Mouse (Mus musculus): ENCODE results near the gene Foxj1.

Foxj1 gene

DNA sequence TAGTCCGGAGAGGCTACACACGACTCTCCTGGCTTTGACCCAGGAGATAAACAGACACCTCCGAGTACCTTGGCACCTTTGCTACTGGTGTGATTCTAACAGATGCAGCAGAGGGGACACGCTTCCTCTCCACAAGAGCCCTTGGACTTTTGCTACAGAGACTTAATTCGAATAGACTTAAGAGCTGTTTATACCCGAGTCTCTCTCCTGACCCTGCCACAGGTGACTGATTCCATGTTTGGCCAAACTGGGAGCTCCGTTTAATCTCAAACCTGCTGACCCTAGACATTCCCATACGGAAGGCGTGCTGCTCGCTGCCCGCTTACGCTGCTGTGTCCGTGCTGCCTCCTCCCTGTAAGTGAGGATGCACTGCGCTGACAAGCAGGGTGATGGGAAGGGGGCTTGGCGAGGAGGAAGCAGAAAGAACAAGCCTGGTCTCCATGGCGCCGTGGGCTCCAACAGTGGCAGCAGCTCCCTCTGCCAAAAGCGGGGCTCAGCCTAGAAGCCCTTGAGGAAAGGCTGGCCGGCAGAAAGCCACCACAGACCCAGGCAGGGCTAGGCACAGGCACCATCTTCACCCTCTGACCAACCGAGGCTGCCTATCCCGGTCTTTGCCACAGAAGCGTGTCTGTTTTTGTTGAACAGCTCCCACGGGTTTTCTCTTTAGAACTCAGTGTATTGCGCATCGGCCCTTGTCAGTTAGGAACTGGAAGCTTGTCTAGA lies 7.0 kb upstream of the Foxj1 start:
- DNase-seq (ENCODE audit: low read depth, low spot score), result no peak

DNA sequence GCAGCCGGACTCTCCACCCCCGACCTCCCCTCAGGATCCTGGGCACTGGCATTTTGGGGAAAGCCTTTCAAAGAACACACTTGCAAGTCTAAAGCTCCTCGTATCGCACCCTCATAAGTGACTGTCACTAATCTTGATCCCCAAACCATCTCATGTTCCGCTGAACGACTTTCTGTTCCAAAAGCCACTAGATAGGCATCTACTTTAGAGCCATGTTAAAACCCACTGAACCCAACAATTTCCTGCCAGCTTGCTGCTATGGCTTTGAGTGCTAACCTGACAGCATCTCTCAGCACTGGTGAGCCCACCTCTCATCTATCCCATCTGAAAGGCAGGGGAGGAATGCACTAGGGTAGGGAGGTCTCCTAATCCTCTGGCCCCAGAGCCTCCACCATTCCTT lies 2.3 kb upstream of the Foxj1 start:
- no peak for DNase-seq (ENCODE audit: low read depth, low spot score)

DNA sequence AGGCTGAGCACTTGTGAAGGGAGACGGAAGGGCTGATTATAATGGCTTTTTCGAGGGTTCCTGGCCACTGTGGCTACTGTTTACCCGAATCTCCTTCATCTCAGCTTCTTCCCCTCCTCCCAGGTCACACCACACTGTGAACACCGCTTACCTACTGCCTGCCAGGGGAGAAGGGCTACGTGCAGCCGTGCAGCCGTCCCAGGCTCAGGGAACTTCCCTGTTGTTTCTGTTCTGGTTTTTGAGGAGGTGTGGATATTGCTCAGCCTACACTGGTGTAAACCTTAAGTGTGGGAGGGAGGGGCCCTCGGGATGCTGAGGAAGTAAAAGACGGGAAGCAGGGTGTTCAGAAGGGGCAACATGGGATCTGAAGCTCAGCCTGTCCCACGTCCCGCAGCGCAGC lies 1.8 kb upstream of the Foxj1 start:
- no peak for DNase-seq (ENCODE audit: low read depth, low spot score)

DNA sequence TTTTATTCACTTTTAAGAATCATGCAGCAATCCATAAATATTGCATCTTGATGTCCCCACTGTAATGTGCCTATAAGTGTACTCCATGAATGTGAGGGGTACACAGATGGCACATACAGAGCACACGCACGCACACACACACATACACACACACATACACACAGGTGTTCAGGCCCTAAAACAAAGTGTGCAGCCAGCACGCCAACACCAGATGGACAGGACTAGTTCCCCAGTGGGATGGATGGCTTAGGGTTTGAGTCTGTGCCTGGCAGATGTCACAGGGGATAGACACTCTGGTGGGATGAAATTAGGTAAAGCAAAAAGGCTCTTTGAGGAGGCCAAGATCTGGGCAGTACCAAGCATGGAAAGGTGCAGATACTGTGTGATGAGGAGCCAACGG lies 1.2 kb upstream of the Foxj1 start:
- no peak for DNase-seq (ENCODE audit: low read depth, low spot score)

DNA sequence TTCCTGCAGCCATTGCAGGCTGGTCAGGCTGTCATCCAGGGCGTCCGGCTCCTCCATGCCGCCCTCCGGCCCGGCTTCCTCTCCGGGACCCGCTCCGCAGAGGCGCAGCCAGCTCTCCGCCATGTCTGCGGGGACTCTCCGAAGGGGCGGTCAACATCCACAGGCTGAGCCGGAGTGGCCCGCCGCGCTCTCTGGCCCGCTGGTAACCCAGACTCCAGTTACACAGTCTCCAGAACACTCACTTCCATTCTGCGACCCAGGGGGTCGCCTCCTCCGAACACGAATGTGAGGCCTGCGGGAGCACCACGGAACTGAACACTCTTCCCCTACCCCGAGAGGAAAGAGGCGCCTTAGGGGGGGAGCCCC lies 799 bp downstream of the Foxj1 start:
- DNase-seq (ENCODE audit: low read depth, low spot score), result no peak

DNA sequence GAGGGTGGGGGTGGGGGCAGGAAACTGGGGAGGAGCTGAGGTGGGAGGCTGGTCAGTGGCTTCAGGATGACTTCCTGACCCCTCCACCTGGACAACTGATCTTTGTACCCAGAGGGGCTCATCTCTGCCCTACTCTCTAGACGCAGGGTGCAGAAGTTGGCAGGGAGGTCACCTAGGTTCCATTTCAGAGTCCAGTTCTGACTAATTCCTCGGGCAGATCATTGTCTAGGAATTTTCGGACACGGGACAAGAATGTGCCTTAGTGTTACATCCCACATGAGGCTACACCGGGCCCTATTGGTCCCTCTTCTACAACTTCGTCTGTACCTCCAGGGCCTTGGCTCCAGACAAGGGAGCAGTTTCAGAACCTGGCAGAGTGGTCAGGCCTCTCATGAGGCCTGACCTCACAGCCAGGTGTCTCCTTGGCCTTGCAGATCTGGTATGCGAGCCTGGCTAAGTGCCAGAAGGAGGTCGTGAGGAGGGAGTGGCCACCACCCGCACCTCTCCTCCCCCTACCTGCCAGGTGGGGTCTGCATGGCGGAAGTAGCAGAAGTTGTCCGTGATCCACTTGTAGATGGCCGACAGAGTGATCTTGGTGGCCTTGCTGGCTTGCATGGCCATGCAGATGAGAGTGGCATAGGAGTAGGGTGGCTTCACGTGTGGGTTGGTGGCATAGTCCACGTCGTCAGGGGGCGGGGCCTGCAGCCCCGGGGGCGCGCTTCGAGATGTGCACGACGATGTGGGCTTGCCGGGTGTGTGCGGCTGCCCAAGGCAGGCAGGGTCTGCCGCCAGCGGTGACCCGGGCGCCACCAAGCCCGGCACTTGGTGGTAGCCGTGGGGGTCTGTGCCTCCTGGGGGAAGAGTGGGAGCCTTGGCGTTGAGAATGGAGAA lies 1.4 kb downstream of the Foxj1 start:
- DNase-seq (ENCODE audit: low read depth, low spot score), result no peak

DNA sequence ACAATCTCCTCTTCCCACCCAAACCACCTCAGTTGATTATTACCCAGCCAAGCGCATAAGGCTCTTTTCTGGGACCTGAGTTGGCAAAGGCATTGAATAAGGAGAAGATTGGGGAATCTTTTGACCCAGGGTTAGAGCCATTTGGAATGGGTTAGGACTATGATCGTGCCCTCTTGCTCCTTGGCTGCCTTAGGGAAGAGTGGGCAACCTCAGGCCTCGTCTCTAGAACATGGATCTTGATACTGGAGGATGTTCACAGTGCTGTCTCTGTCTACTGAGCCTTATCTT lies 2.3 kb downstream of the Foxj1 start:
- no peak for DNase-seq (ENCODE audit: low read depth, low spot score)

DNA sequence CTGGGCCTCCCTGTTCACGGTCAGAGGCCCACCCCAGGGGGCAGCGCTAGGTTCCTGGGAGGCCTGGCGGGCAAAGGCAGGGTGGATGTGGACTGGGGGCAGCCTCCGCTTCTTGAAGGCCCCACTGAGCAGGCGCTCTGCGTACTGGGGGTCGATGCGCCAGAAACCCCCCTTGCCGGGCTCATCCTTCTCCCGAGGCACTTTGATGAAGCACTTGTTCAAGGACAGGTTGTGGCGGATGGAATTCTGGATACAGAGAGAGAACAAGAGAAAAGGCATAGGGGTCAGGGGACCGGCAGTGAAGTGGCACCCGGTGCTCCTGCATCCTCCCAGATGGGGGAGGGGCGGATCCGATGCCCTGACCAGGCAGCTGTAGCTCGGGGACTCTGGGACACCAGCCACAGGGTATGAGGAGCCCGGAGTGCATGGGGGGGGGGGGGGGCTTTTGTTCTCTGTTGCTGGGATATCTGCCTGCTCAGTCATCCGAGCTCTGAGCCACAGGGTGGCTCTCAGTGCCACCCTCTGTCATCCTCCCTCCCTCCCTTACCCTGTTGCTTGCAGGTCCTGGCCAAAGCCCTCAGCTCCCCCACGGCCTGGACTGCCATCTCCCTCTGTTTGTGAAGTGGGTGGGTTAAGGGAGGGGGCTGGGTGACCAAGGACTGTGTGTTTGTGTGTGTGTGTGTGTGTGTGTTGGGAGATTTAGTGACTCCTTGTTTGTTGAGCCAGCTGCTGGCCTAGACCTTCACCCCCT lies 2.8 kb downstream of the Foxj1 start:
- DNase-seq (ENCODE audit: low read depth, low spot score), result no peak

DNA sequence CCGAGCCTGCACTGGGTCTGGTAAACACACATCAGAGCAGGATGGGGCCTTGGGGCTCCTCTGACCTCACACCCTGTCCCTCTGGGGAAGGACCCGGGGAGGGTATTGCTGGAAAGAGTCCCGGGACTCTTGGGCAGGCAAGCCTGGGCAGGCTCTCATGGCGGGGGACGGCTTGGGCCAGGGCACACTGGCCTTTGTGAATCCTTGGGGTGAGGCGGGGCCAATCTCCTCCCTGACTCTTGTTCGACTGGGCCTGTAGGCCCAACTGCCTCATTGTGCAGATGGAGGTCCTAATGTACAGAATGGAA lies 5.0 kb downstream of the Foxj1 start:
- DNase-seq (ENCODE audit: low read depth, low spot score), result no peak

DNA sequence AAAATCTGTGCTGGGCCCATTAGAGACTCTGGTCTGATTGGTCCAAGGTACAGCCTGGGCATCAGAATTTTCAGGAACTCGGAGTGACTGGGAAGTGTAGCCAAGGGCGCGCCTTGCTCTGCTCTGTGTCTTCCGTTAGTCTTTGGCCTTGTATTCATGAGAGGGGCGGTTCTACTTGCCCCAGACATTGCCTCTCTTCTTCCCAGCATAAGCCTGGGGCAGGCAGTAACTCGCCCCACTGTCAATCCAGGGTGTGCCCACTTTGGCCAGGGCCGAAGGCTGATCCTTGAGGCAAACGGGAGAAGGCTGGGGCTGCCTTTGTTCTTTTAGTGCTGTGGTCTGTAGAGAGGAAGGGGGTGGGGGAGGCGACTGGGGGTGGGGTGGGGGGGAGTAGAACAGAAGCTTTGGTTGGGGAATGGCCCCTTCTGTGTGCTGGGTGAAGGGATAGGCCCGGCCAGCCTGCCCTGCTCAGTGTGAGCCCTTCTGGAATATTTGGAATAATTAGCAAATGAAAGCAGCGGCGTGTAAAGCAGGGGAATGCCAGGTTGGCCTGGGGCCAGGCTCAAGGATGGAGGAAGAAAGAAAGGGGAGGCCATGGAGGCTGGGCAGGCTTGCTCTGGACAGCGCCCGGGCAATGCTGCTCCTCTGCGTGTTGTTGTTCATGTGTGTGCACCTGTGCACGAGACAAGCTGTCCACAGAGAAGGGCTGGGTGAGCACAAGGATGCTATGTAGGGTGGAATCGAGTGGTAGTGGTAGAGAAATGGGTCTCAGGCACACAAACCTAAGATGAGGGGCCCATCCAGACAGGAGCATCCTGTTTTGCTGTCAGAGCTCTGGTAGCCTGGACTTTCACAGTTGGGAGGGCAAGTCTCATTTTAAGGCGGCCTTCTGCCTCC lies 5.6 kb downstream of the Foxj1 start:
- DNase-seq (ENCODE audit: low read depth, low spot score), result no peak

DNA sequence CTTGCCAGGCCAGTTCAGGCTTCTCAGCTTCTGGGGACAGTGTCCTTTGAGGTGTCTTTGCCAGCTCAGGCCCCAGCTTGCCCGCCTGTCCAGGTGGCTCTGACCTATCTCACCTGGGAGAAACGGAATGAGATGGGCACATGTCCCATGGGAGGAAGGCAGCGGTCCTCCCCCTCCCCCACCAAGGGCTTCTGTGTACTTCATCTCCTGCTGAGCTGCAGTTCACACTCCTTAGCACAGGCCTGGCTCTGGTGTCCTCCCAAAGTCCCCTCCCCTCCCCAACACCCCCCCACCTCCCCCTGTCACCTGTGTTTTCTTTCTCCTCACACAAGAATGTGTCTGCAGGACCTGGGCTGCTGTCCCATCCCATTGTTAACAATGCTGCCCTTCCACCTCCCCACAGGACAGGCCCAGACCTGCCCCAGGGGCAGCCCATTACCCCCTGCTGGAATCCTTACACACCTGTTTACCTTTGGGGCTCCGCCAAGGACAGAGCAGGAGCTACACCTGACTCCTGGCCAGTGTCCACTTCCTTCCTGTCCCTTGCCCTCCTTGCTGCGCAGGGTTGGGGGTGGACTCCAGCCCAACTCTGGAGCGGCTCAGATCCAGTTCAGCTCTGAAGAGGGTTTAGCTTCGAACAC lies 8.1 kb downstream of the Foxj1 start:
- no peak for DNase-seq (ENCODE audit: low read depth, low spot score)

DNA sequence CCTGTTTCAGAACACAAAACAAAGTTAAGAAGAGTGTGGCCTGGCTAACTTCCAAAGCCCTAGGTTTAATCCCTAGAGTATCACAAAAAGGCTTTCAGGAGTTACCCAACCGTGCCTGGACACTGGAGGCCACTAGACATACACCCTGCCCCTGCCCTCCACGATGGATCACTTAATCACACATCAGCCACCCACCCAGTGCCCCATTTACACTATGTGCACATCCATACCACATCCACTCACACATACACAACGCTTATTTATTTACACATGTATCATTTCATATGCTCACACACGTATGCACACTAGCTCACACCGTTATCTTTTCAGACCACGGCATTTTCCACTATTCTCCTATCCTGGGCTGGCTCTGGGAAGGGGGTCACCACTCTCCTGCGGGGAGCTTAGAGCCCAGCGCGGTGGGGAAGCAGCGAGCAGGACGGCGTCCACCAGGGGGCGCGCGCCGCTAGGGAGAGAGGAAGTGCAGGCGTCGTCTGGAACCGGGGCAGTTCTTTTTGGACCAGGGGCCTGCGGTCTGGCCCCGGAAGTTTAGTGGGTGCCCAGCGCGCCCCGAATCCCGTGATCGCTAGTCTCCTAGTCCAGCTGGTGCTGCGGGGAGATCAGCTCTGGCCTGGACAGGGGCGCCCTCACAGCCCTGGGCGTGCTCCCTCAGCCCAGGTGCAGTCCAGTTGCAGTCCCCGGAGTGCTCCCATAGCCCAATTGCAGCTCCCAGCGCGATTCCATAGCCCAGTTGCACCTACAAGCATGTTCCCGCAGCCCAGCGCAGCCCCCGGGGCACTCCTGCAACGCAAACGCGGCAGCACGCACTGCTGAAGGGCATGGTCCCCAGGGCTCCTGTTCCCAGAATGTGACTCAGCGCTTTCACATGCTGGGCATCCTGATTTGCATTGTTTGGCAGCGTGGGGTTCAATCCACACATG lies 16.2 kb downstream of the Foxj1 start:
- DNase-seq (ENCODE audit: low read depth, low spot score), result peak; percentile 56

DNA sequence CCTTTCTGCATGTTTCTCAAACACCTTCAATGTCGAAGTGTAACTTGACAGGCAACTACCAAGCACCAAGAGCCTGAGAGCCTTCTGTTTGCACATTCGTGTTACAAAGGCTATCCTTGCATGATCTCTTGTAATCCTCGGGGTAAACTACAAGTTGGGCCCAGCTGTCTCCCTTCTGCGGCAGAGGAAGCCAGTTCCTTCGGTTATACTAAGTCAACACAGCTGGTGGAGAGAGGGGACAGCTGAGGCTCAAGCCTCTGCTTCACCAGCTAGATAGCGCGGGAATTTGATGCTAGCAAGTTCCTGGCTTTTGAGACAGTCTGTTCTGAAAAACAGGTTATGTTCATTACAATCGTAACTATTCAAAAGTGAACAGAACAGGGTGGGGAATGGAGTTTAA lies 22.8 kb downstream of the Foxj1 start:
- DNase-seq (ENCODE audit: low read depth, low spot score), result no peak

DNA sequence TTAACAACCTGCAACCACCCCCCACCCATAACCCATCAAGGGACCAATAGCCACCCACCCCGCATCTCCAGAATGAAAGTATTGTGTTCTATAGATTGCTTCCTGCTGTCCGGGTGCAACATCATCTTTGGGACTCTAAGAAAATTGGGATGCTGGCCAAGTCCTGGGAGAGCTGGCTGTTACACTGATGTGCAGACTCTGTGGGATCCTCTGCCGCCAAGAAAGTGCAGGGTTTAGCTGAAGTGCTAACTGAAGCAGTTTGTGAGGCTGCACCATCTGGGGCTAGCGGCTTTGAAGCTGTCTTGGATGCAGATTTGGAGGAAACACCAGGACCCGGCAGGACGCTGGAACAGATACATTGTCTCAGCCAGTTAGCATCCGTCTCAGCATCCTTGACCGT lies 24.0 kb downstream of the Foxj1 start:
- DNase-seq (ENCODE audit: low read depth, low spot score), result no peak

DNA sequence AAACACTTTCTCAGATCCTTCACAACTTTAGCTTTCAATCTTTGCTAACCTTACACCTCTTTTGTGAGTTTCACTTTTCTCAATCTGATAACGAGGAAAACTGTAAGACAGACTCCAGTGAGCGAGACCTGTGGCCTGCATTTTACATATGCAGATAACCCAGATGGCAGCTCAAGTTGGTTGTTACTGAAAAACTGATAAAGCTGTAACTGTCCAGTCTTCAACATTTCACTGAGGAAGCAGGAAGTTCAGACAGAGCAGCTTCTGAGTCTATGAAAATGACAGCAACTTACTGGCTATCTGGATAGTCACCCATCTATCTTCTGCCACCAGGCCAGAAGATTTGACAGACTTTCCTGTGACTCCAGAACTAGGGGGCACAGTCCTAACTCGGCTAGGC lies 25.6 kb downstream of the Foxj1 start:
- no peak for DNase-seq (ENCODE audit: low read depth, low spot score)

DNA sequence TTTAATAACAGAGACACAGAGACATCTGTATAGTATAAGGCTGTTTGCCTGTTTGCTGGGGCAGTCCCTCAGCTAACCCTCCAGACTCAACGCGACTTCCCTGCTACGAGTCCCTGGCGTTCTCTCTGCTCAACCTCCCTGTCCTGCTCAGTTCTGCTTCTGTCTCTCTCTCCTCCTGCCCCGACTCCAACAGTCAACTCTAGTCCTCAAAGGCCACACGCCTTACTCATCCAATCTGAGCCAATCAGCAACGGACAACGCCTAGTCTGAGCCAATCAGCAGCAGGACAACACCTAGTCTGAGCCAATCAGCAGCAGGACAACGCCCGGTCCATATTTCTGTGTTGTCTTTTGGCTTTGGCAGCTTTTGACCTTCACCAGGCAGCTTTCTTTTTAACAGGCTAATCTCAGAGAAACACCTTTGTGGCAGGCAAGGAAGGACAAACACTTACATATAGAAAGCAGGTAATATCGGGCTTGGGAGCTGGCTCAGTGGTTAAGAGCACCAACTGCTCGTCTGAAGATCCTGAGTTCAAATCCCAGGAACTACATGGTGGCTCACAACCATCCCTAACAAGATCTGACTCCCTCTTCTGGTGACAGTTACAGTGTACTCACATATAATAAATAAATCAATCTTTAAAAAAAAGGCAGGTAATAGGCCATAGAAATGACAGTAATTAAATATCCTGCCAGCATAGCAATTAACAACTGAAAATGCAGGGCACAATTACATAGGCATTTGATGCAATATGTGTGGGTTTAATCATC lies 27.3 kb downstream of the Foxj1 start:
- DNase-seq (ENCODE audit: low read depth, low spot score), result peak; percentile 36

DNA sequence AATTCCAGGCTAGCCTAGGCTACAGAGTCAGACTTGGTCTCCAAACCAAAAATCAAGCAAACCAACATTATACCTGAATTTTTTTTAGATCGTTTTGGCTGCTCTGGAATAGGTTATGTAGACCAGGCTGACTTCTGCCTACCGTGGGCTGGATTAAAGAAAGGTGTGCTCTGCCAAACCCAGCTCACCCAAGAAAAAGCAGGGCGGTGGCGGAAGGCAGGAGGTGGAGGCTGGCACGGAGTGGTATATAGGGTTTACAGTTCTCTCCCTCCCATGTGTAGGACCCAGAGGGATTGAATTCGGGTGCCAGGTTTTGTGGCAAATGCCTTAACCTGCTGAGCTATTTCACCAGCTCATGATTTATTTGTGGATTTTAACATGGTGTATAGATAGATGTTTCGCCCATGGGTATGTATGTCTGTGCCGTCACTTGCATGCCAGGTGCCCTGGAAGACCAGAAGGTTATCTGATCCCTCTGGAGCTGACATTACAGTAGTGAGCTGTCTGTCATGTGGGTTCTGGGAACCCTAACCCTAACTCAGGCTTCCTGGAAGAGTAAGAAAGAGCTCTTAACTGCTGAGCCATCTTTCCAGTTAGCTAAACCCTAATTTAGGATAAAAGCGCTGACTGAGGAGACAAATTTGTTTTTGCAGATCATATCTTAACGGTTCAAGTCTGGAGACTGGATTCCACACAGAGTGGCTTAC lies 28.0 kb downstream of the Foxj1 start, which contains the start of gene Exoc7:
Gene Exoc7 (minus strand): TSS at position 215 of the 707 bp plus-strand sequence.
- DNase-seq (ENCODE audit: low read depth, low spot score), result no peak

DNA sequence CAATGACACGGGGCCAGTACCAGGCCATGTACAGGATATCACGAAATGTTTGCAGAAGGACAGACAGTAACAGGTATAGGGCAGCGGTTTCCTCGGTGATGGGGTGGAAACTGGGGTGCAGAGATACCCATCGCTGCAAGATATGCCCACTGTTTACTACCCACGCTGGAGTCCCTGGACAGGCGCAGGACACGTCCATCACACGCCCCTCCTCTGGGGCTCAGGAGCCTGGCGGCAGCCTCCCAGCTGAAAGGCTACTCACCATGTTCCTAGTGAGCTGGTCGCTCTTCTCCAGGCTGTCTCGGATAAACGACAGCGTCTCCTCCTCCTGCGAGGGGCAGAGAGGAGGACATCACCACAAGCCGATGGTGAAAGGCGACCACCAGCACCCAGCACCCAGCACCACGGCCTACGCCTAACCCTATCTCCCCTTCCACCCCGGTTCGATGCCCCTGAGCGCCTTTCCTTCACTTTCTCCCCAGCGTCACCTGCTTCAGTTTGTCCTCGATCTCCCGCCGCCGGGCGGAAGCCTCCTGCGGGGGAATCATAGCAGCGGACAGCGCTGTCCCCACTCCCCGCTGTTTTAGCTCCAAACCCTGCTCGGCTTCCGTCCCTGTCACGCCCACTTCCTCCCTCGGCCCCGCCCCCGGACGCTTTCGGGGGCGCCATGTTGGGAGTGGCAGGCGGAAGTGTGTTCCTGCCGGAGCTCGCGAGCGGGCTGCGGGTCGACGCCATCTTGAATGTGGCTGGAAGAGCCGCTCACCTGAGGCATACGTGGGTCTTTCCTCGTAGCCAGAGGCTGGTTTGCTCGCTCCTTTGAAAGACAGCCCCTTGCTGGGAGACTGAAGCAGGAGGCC lies 28.8 kb downstream of the Foxj1 start:
- peak; percentile 88 for DNase-seq (ENCODE audit: low read depth, low spot score)
